Mouse (Mus musculus) adrenal gland, adult (tissue): ENCODE measurements around the gene Gm5168.
"Not testable (repeated sequence)": the region's sequence is repeated elsewhere in the genome, so short reads cannot be mapped to it uniquely, and the experiment has no call there.

Experiments
- DNase-seq, 2 experiments: peaks; one replicate each; pipeline ENCODE4 v3.0.0; 2022 to 2023; ENCODE audit warnings: low spot score in 1 of 2; ENCODE audit not compliant: inconsistent age in 2 of 2

The Gm5168 gene

GRCm38 (mm10) chrX:26050941-26051340 lies at the start of gene Gm5168:
Gm5168 (minus strand) TSS chrX:26051041.
- not testable (repeated sequence) for DNase-seq
